Mouse (Mus musculus) ES-E14 (cell line): Measurements from ENCODE around the gene Nprl3. TPM values are rescaled to one million over a fixed set of nuclear protein-coding genes. Genes with fewer than 3 reads are reported as not detected.

ENCODE experiments used
- DNase-seq: peaks from one replicate; pipeline ENCODE4 v3.0.0-alpha.2; 2013; ENCODE audit warnings: low read depth, low spot score
- H3K27ac ChIP-seq: 2 replicates; pipeline ENCODE4 v1.5.1; 2012; ENCODE audit warnings: low read depth, mild to moderate bottlenecking, low read length, moderate library complexity, mixed read lengths; ENCODE audit not compliant: poor library complexity, insufficient read depth, severe bottlenecking
- H3K36me3 ChIP-seq: 2 replicates; pipeline ENCODE4 v1.6.1; 2012; ENCODE audit warnings: mild to moderate bottlenecking, low read length, moderate library complexity, mixed read lengths; ENCODE audit not compliant: control insufficient read depth, poor library complexity, insufficient read depth, severe bottlenecking
- H3K4me1 ChIP-seq, 2 experiments: fragments of 150-350 bp in 1 of 2; sonication (generic) in 1 of 2; 2 replicates each; pipeline ENCODE4 v1.6.1; 2012; ENCODE audit warnings: low read length in 2 of 2, mild to moderate bottlenecking in 1 of 2, mixed read lengths in 1 of 2; ENCODE audit not compliant: control insufficient read depth in 2 of 2, insufficient read depth in 2 of 2, poor library complexity in 1 of 2
- H3K4me3 ChIP-seq, 2 experiments: fragments of 150-350 bp in 1 of 2; sonication (generic) in 1 of 2; 2 replicates each; pipeline ENCODE4 v1.5.1; 2012; ENCODE audit warnings: low read length in 2 of 2, low read depth in 1 of 2, mild to moderate bottlenecking in 1 of 2, mixed read lengths in 1 of 2; ENCODE audit not compliant: insufficient read depth in 1 of 2, poor library complexity in 1 of 2, severe bottlenecking in 1 of 2
- H3K9ac ChIP-seq: 2 replicates; pipeline ENCODE4 v1.6.1; 2012; ENCODE audit warnings: low read depth, mild to moderate bottlenecking, low read length, mixed read lengths; ENCODE audit not compliant: poor library complexity, insufficient read depth, severe bottlenecking
- H3K9me3 ChIP-seq: fragments of 150-350 bp; sonication (generic); 2 replicates; pipeline ENCODE4 v1.6.1; 2012; ENCODE audit warnings: low read depth, mild to moderate bottlenecking, low read length; ENCODE audit not compliant: control insufficient read depth, insufficient read depth
- CHD2 ChIP-seq: IDR thresholded peaks from 2 replicates; pipeline ENCODE4 v1.6.1; 2014; ENCODE audit warnings: mild to moderate bottlenecking, low read depth, low read length, inconsistent platforms
- HCFC1 ChIP-seq: IDR thresholded peaks from 2 replicates; pipeline ENCODE4 v1.6.1; 2012; ENCODE audit warnings: low read length, inconsistent platforms, borderline replicate concordance; ENCODE audit not compliant: insufficient read depth
- MAFK ChIP-seq: IDR thresholded peaks from 2 replicates; pipeline ENCODE4 v1.6.1; 2014; ENCODE audit warnings: mild to moderate bottlenecking, low read depth, low read length, inconsistent platforms; ENCODE audit not compliant: insufficient read depth
- ZC3H11A ChIP-seq: IDR thresholded peaks from 2 replicates; pipeline ENCODE4 v1.6.1; 2012; ENCODE audit warnings: low read depth, mild to moderate bottlenecking, inconsistent platforms, low read length, borderline replicate concordance
- ZNF384 ChIP-seq: IDR thresholded peaks from 2 replicates; pipeline ENCODE4 v1.6.1; 2012; ENCODE audit warnings: low read depth, low read length, inconsistent platforms
- in situ Hi-C, 2 experiments: fragments of 600-800 bp; cut with MboI; formaldehyde crosslinking; loops; one replicate each; pipeline ENCODE4 v1.15.1; 2025; ENCODE audit warnings: low sequenced_read_pairs in 2 of 2, inconsistent platforms in 1 of 2; ENCODE audit not compliant: unreplicated experiment in 2 of 2
- total RNA-seq: library from RNA; depleted of rRNA; stranded (reverse); fragments of 300-350 nt; gene quantifications from 2 replicates; pipeline ENCODE4 v1.2.3, GENCODE M21; 2012; rRNA removed

Gene Nprl3
- total RNA-seq: 47.2 and 67.0 TPM in 2 replicates

DNA sequence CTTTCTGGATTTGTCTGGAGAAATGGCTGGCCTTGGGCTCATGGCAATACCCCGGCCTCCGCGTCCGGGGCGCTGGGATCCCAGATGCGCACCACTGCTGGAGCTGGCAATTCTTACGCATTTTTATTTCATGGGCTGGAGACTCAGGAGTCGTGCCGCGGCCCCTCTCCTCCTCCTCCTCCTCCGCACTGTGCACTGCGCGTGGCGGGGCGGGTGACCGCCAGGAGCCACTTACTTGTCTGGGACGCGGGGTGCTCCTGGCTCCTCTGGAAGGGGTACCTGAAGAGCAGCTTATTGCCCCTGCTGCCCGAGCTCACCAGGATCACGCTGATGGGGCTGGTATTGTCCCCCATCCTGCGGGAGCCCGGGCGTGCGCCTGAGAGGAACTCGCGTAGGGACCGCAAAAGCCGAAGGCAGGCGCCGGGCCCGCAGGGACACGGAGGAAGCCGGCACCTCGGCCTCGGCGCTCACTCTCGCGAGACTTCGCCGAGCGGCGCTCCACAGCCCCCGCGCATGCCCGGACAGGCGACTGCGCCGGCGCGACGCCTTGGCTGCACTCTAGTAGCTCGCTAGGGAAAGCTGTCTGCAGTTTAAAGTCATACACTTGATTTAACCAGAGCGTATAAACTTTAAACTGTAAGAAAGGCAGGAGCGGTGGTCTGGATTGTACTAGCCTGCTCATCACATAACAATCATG is at the start of gene Nprl3:
Nprl3 (minus strand) TSS at position 520 of the 697 bp plus-strand sequence.
- peak within 1 kb of the TSS; percentile 99 for H3K9ac ChIP-seq
- H3K9me3 ChIP-seq: no peaks in the 10 kb centered on the region
- peaks cover 0 to 3% of the 10 kb centered on the region in 2 experiments; a peak in 1 of 4 replicates for H3K4me1 ChIP-seq
- in situ Hi-C loops: no loop called here
- TF ChIP-seq CHD2 (peak; percentile 98), ZC3H11A (no peak; the same call in 1 of the 2 replicates)
- peak within 1 kb of the TSS; percentile 50; the same call in 1 of the 2 replicates for H3K27ac ChIP-seq
- H3K36me3 ChIP-seq: no peaks in the 10 kb centered on the region; the same call in 1 of the 2 replicates
- H3K4me3 ChIP-seq: peak within 1 kb of the TSS; percentile 82 to 94
- peak; percentile 78 for DNase-seq

DNA sequence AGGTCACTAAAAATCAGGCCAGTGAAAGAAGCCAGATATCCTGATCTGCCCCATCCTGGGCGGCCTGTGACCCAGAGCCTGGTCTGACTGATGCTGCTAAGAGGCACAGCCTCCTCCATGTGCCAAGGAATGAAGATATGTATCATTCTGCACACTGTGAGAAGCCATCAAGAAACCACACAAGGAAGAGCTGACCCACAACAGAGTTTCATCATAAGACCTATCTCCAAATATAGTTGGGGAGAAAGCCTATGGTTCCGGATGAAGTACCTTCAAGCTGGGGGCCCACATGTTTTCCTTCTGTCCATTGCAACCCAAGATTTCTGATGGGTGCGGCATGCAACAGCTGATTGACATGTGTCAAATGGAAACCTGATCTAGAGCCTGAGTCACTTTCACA is 48.5 kb upstream of the Nprl3 start:
- in situ Hi-C loops: no loop called here
- Histone ChIP-seq H3K9me3 (no peaks in the 10 kb centered on the region), H3K9ac (no peak overlapping the region), H3K4me1 (peaks cover 0 to 2% of the 10 kb centered on the region in 2 experiments; a peak in 1 of 4 replicates), H3K36me3 (no peaks in the 10 kb centered on the region), H3K27ac (no peak overlapping the region), H3K4me3 (no peak overlapping the region)
- TF ChIP-seq HCFC1 (no peak), ZNF384 (no peak), ZC3H11A (no peak), CHD2 (no peak), MAFK (no peak)
- DNase-seq: no peak

GRCm38 (mm10) chr11:32309928-32310327 is 42.4 kb upstream of the Nprl3 start:
- DNase-seq: no peak
- no peak overlapping the region for H3K4me3 ChIP-seq
- H3K9me3 ChIP-seq: no peaks in the 10 kb centered on the region
- no peaks in the 10 kb centered on the region for H3K4me1 ChIP-seq
- in situ Hi-C loops: no loop called here
- H3K9ac ChIP-seq: no peak overlapping the region
- H3K36me3 ChIP-seq: no peaks in the 10 kb centered on the region
- H3K27ac ChIP-seq: no peak overlapping the region
- no peak for TF ChIP-seq CHD2
- TF ChIP-seq ZNF384: no peak

- Histone ChIP-seq H3K9me3 (no peaks in the 10 kb centered on the region), H3K36me3 (no peaks in the 10 kb centered on the region), H3K9ac (no peak overlapping the region), H3K27ac (no peak overlapping the region), H3K4me3 (no peak overlapping the region), H3K4me1 (no peaks in the 10 kb centered on the region)
- in situ Hi-C loops: no loop called here
- TF ChIP-seq MAFK (no peak), ZNF384 (no peak), ZC3H11A (no peak), CHD2 (no peak), HCFC1 (no peak)
- no peak for DNase-seq
These were observed 41.9 kb upstream of the Nprl3 start for GRCm38 (mm10) chr11:32309446-32309845.

DNA sequence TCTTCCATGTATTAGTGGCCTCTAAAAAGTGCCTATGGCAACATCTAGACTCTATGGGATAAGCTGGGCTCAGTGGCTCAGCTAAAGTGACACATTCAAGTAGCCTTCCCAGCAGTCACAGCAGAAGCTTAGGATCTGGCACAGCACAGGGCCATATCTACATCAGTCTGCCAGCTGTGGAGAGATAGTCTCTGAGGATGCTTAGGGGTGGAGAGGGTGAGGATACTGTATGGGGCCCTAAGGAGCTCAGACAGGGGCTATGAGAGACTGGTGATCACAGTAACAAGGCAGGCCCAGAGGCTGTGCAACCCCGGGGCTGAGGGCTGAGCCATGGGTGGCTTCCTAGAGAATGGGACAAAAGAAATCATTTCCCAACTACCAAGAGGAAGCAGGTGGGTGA is 39.5 kb upstream of the Nprl3 start:
- no peaks in the 10 kb centered on the region for H3K9me3 ChIP-seq
- no peak overlapping the region for H3K9ac ChIP-seq
- in situ Hi-C loops: no loop called here
- H3K27ac ChIP-seq: no peak overlapping the region
- TF ChIP-seq CHD2 (no peak), ZC3H11A (no peak), HCFC1 (no peak), ZNF384 (no peak), MAFK (no peak)
- DNase-seq: no peak
- H3K4me3 ChIP-seq: no peak overlapping the region
- no peaks in the 10 kb centered on the region for H3K4me1 ChIP-seq
- H3K36me3 ChIP-seq: no peaks in the 10 kb centered on the region
